Mouse (Mus musculus) thymus, adult 2 months (tissue): ENCODE data around the gene Itpr1.

ENCODE experiments used
- CTCF ChIP-seq: fragments of 200-500 bp; IDR thresholded peaks from 2 replicates; pipeline ENCODE4 v1.5.1; 2012; ENCODE audit warnings: mild to moderate bottlenecking, control low read depth, low read length, moderate library complexity, borderline replicate concordance; ENCODE audit not compliant: control insufficient read depth, poor library complexity, insufficient read depth; ENCODE audit errors: extremely low read depth
- POLR2A ChIP-seq: fragments of 200-500 bp; IDR thresholded peaks from 2 replicates; pipeline ENCODE4 v1.6.1; 2012; ENCODE audit warnings: mild to moderate bottlenecking, low read length, control low read depth, moderate library complexity; ENCODE audit not compliant: control insufficient read depth, poor library complexity, insufficient read depth; ENCODE audit errors: extremely low read depth

- no peak for TF ChIP-seq POLR2A
- no peak for TF ChIP-seq CTCF
Measured at GRCm38 (mm10) chr6:108343781-108344310, 130.9 kb downstream of the Itpr1 start.
